Mouse (Mus musculus): ENCODE measurements around the gene Rab31. TPM values are rescaled to one million over a fixed set of nuclear protein-coding genes. Genes with fewer than 3 reads are reported as not detected.

Gene Rab31
- polyA plus RNA-seq, 1 experiment: 74.9 TPM

Other genes with a start within 250 kb of the Rab31 start
- gene Tmem232, start 232.0 kb downstream of the Rab31 start, polyA plus RNA-seq (2012; rRNA removed): 1.2 and 1.9 TPM in 2 replicates
- 89.6 and 91.4 TPM in 2 replicates for gene Vapa, start 159.2 kb downstream of the Rab31 start, polyA plus RNA-seq (2012; rRNA removed)
- gene Txndc2, start 130.6 kb downstream of the Rab31 start, polyA plus RNA-seq (2012; rRNA removed): 0.10 and 0.19 TPM in 2 replicates
- 72.2 and 73.3 TPM in 2 replicates for gene Ppp4r1, start 9.8 kb upstream of the Rab31 start, polyA plus RNA-seq (2012; rRNA removed)
- gene Ralbp1, start 113.0 kb upstream of the Rab31 start, polyA plus RNA-seq (2012; rRNA removed): 50.2 and 51.9 TPM in 2 replicates
- 19.9 and 24.8 TPM in 2 replicates for gene Twsg1, start 178.5 kb upstream of the Rab31 start, polyA plus RNA-seq (2012; rRNA removed)